Mouse (Mus musculus) heart, adult 2 months (tissue): ENCODE measurements at regions not wholly inside any gene's neighbourhood (a gene's known extent, or its start where the extent isn't known, plus 50 kb on each side); places are given as distances from the start of the nearest gene placed in this dataset.

Experiments
- CTCF ChIP-seq: fragments of 200-600 bp; IDR thresholded peaks from 2 replicates; pipeline ENCODE4 v1.8.1; 2022; ENCODE audit warnings: antibody characterized with exemption, mild to moderate bottlenecking, moderate library complexity
- EP300 ChIP-seq: fragments of 200-500 bp; IDR thresholded peaks from 2 replicates; pipeline ENCODE4 v1.6.1; 2011; ENCODE audit warnings: low read depth, low read length, control low read depth; ENCODE audit not compliant: insufficient read depth

- TF ChIP-seq CTCF (no peak), EP300 (no peak)
These were observed 113.0 kb upstream of the 1700016C15Rik start for GRCm38 (mm10) chr1:177616335-177617239.
